ENCODE assay signal across 7 mouse cellular contexts in genomic region chr6:125271455-125272227, GRCm38 (mm10). TPM values are rescaled to one million over a fixed set of nuclear protein-coding genes. Genes with fewer than 3 reads are reported as not detected.
DNase-seq lines count a peak whose midpoint lies in the region; ATAC-seq and TF ChIP-seq lines count a peak whose summit lies in the region.

No protein-coding gene starts in this region.

- no peak for TF ChIP-seq POLR2A in kidney, adult 2 months (IDR thresholded peaks at IDR 0.05; ENCODE audit: low read depth, low read length)
- no peak for TF ChIP-seq POLR2A in spleen, adult 2 months (IDR thresholded peaks at IDR 0.05; ENCODE audit: low read depth, low read length)

- no peaks in the 10 kb centered on the region for H3K4me1 ChIP-seq in embryonic facial prominence, embryonic 12.5 days
- H3K4me1 ChIP-seq in kidney, adult 2 months (ENCODE audit: control insufficient read depth, insufficient read depth, low read length), result peaks cover 3% of the 10 kb centered on the region; the same call in 1 of the 2 replicates
- H3K4me1 ChIP-seq in limb, embryonic 12.5 days (replicated peaks), result no peaks in the 10 kb centered on the region; the same call in 1 of the 2 replicates
- peaks cover 6% of the 10 kb centered on the region; the same call in 1 of the 2 replicates for H3K4me1 ChIP-seq in midbrain, embryonic 15.5 days
- H3K4me1 ChIP-seq in spleen, adult 2 months (ENCODE audit: control insufficient read depth, insufficient read depth, insufficient read length), result peaks cover 2% of the 10 kb centered on the region; the same call in 1 of the 2 replicates

- WGBS in embryonic facial prominence, embryonic 12.5 days, result 17% methylated on average over 17 of the region's 17 CpGs
- WGBS in kidney, adult 2 months, result 9% methylated on average over 17 of the region's 17 CpGs
- WGBS in limb, embryonic 12.5 days, result 20% methylated on average over 17 of the region's 17 CpGs
- 20% methylated on average over 17 of the region's 17 CpGs for WGBS in midbrain, embryonic 15.5 days
- 8% methylated on average over 17 of the region's 17 CpGs for WGBS in spleen, adult 2 months

- peak; percentile 96; the same call in 1 of the 2 replicates for TF ChIP-seq CTCF in kidney, adult 2 months (conservative IDR thresholded peaks at IDR 0.05; ENCODE audit: insufficient read depth, insufficient read length, low read depth, low read length)
- TF ChIP-seq CTCF in spleen, adult 2 months (IDR thresholded peaks at IDR 0.05; ENCODE audit: extremely low read depth, insufficient read depth, insufficient read length, insufficient replicate concordance), result peak; percentile 92; the same call in 1 of the 2 replicates

- H3K4me2 ChIP-seq in embryonic facial prominence, embryonic 12.5 days (replicated peaks), result peak overlapping the region; percentile 44
- H3K4me2 ChIP-seq in limb, embryonic 12.5 days, result peak overlapping the region; percentile 42
- peak overlapping the region; percentile 34 for H3K4me2 ChIP-seq in midbrain, embryonic 15.5 days

- no peaks in the 10 kb centered on the region for H3K9me3 ChIP-seq in embryonic facial prominence, embryonic 12.5 days
- no peaks in the 10 kb centered on the region for H3K9me3 ChIP-seq in limb, embryonic 12.5 days
- no peaks in the 10 kb centered on the region for H3K9me3 ChIP-seq in midbrain, embryonic 15.5 days

- H3K36me3 ChIP-seq in embryonic facial prominence, embryonic 12.5 days, result no peaks in the 10 kb centered on the region
- H3K36me3 ChIP-seq in kidney, adult 2 months (ENCODE audit: control insufficient read depth, insufficient read depth, low read length), result no peaks in the 10 kb centered on the region
- H3K36me3 ChIP-seq in limb, embryonic 12.5 days, result no peaks in the 10 kb centered on the region
- no peaks in the 10 kb centered on the region for H3K36me3 ChIP-seq in midbrain, embryonic 15.5 days (replicated peaks)
- H3K36me3 ChIP-seq in spleen, adult 2 months (ENCODE audit: control insufficient read depth, insufficient read depth, low read length), result no peaks in the 10 kb centered on the region

- ATAC-seq in embryonic facial prominence, embryonic 12.5 days (ENCODE audit: insufficient number of reproducible peaks, insufficient read depth, low FRiP score, low TSS enrichment), result peak; percentile 74; the same call in 1 of the 2 replicates
- peak; percentile 76 for ATAC-seq in limb, embryonic 12.5 days (ENCODE audit: insufficient number of reproducible peaks, insufficient read depth, low FRiP score, low TSS enrichment, low read depth)
- peak; percentile 93 for ATAC-seq in midbrain, embryonic 15.5 days (replicated peaks)

- peak overlapping the region; percentile 14; the same call in 1 of the 2 replicates for H3K4me3 ChIP-seq in embryonic facial prominence, embryonic 12.5 days
- H3K4me3 ChIP-seq in kidney, adult 2 months (ENCODE audit: insufficient read depth, low read depth, low read length), result no peak overlapping the region
- no peak overlapping the region; the same call in 1 of the 2 replicates for H3K4me3 ChIP-seq in limb, embryonic 12.5 days (replicated peaks)
- 0 out of 2 replicates have a peak overlapping the region, but pooled peaks have one; percentile 7 for H3K4me3 ChIP-seq in midbrain, embryonic 15.5 days
- H3K4me3 ChIP-seq in spleen, adult 2 months (ENCODE audit: extremely low read depth, insufficient read depth, insufficient read length), result peak overlapping the region; percentile 24; the same call in 1 of the 2 replicates

- H3K27ac ChIP-seq in embryonic facial prominence, embryonic 12.5 days, result no peak overlapping the region
- H3K27ac ChIP-seq in kidney, adult 2 months (ENCODE audit: insufficient read depth, low read depth, low read length), result peak overlapping the region; percentile 12; the same call in 1 of the 2 replicates
- no peak overlapping the region for H3K27ac ChIP-seq in limb, embryonic 12.5 days
- no peak overlapping the region for H3K27ac ChIP-seq in midbrain, embryonic 15.5 days
- peak overlapping the region; percentile 96 for H3K27ac ChIP-seq in spleen, adult 2 months (ENCODE audit: insufficient read depth, low read length)

- peak; percentile 91 for DNase-seq in adrenal gland, postnatal 25 days
- DNase-seq in heart, adult 18-20 months, result peak; percentile 96 to 97
- DNase-seq in kidney, adult 2 months, result peak; percentile 98
- peak; percentile 82 for DNase-seq in spleen, adult 2 months (ENCODE audit: low read depth in 1 of 2, low spot score in 2 of 2)

- H3K27me3 ChIP-seq in embryonic facial prominence, embryonic 12.5 days, result peaks cover 5% of the 10 kb centered on the region; the same call in 1 of the 2 replicates
- no peaks in the 10 kb centered on the region for H3K27me3 ChIP-seq in kidney, adult 2 months (replicated peaks; ENCODE audit: control insufficient read depth, insufficient read depth, low read length)
- 0 out of 2 replicates have a peak, but pooled peaks cover 6% of the 10 kb centered on the region for H3K27me3 ChIP-seq in limb, embryonic 12.5 days
- no peaks in the 10 kb centered on the region for H3K27me3 ChIP-seq in midbrain, embryonic 15.5 days (replicated peaks)
- no peaks in the 10 kb centered on the region for H3K27me3 ChIP-seq in spleen, adult 2 months (ENCODE audit: control insufficient read depth, insufficient read depth, low read length)

- H3K9ac ChIP-seq in embryonic facial prominence, embryonic 12.5 days, result no peak overlapping the region
- peak overlapping the region; percentile 44; the same call in 1 of the 2 replicates for H3K9ac ChIP-seq in limb, embryonic 12.5 days (replicated peaks)
- H3K9ac ChIP-seq in midbrain, embryonic 15.5 days, result no peak overlapping the region

RNA-seq across cellular contexts. Expression of gene Tuba3a, which starts 14.2 kb away (rescaled TPM):
- not detected in 2 replicates for total RNA-seq in adrenal gland, postnatal 25 days (2021)
- 0.20 and 0.29 TPM in 2 replicates for polyA plus RNA-seq in embryonic facial prominence, embryonic 12.5 days (2016; fragmentation: Nextera tagmentation; extraction: Ambion mirVana)
- not detected for total RNA-seq in heart, adult 18-20 months (2021)
- polyA plus RNA-seq in kidney, adult 2 months (2012; rRNA removed), result 0.39 and 0.86 TPM in 2 replicates
- polyA plus RNA-seq in limb, embryonic 12.5 days (2016; fragmentation: Nextera tagmentation; extraction: Ambion mirVana), result 0.56 and 0.60 TPM in 2 replicates
- not detected in 2 replicates for polyA plus RNA-seq in midbrain, embryonic 15.5 days (2015; fragmentation: Nextera tagmentation; extraction: Ambion mirVana)
- not detected in 2 replicates for polyA plus RNA-seq in spleen, adult 2 months (2012; rRNA removed)

RNA-seq across cellular contexts. Expression of gene Cd27, which starts 34.8 kb away (rescaled TPM):
- total RNA-seq in adrenal gland, postnatal 25 days (2021), result 0.79 TPM in 1 of 2 replicates, not detected in the other
- 1.8 and 3.1 TPM in 2 replicates for polyA plus RNA-seq in embryonic facial prominence, embryonic 12.5 days (2016; fragmentation: Nextera tagmentation; extraction: Ambion mirVana)
- 1 to 10 TPM in 1 of 2 experiments, not detected in 1; 1.7 TPM for total RNA-seq in heart, adult 18-20 months (2021)
- 0.64 and 7.0 TPM in 2 replicates for polyA plus RNA-seq in kidney, adult 2 months (2012; rRNA removed)
- polyA plus RNA-seq in limb, embryonic 12.5 days (2016; fragmentation: Nextera tagmentation; extraction: Ambion mirVana), result 2.8 and 3.0 TPM in 2 replicates
- 1.4 and 2.3 TPM in 2 replicates for polyA plus RNA-seq in midbrain, embryonic 15.5 days (2015; fragmentation: Nextera tagmentation; extraction: Ambion mirVana)
- 87.3 and 98.7 TPM in 2 replicates for polyA plus RNA-seq in spleen, adult 2 months (2012; rRNA removed)

RNA-seq across cellular contexts. Expression of gene Tapbpl, which starts 40.0 kb away (rescaled TPM):
- 7.6 and 9.8 TPM in 2 replicates for total RNA-seq in adrenal gland, postnatal 25 days (2021)
- 2.2 and 2.5 TPM in 2 replicates for polyA plus RNA-seq in embryonic facial prominence, embryonic 12.5 days (2016; fragmentation: Nextera tagmentation; extraction: Ambion mirVana)
- 1 to 10 TPM; 5.7 to 6.1 TPM for total RNA-seq in heart, adult 18-20 months (2021)
- polyA plus RNA-seq in kidney, adult 2 months (2012; rRNA removed), result 16.0 and 16.4 TPM in 2 replicates
- polyA plus RNA-seq in limb, embryonic 12.5 days (2016; fragmentation: Nextera tagmentation; extraction: Ambion mirVana), result 2.0 and 2.8 TPM in 2 replicates
- 6.3 TPM in 2 replicates for polyA plus RNA-seq in midbrain, embryonic 15.5 days (2015; fragmentation: Nextera tagmentation; extraction: Ambion mirVana)
- 24.4 and 38.0 TPM in 2 replicates for polyA plus RNA-seq in spleen, adult 2 months (2012; rRNA removed)

RNA-seq across cellular contexts. Expression of gene Ltbr, which starts 42.0 kb away (rescaled TPM):
- total RNA-seq in adrenal gland, postnatal 25 days (2021), result 78.7 and 91.8 TPM in 2 replicates
- 27.2 and 28.2 TPM in 2 replicates for polyA plus RNA-seq in embryonic facial prominence, embryonic 12.5 days (2016; fragmentation: Nextera tagmentation; extraction: Ambion mirVana)
- 10 to 100 TPM; 25.0 to 28.7 TPM for total RNA-seq in heart, adult 18-20 months (2021)
- polyA plus RNA-seq in kidney, adult 2 months (2012; rRNA removed), result 97.1 and 116 TPM in 2 replicates
- polyA plus RNA-seq in limb, embryonic 12.5 days (2016; fragmentation: Nextera tagmentation; extraction: Ambion mirVana), result 37.3 and 38.6 TPM in 2 replicates
- 14.2 and 16.4 TPM in 2 replicates for polyA plus RNA-seq in midbrain, embryonic 15.5 days (2015; fragmentation: Nextera tagmentation; extraction: Ambion mirVana)
- 22.8 and 24.5 TPM in 2 replicates for polyA plus RNA-seq in spleen, adult 2 months (2012; rRNA removed)

RNA-seq across cellular contexts. Expression of gene Scnn1a, which starts 48.8 kb away (rescaled TPM):
- total RNA-seq in adrenal gland, postnatal 25 days (2021), result 1.6 and 1.9 TPM in 2 replicates
- polyA plus RNA-seq in embryonic facial prominence, embryonic 12.5 days (2016; fragmentation: Nextera tagmentation; extraction: Ambion mirVana), result 0.52 and 1.1 TPM in 2 replicates
- 1 to 10 TPM in 1 of 2 experiments, under 1 TPM in 1; 0.47 to 1.3 TPM for total RNA-seq in heart, adult 18-20 months (2021)
- 83.5 and 89.5 TPM in 2 replicates for polyA plus RNA-seq in kidney, adult 2 months (2012; rRNA removed)
- 1.0 and 1.3 TPM in 2 replicates for polyA plus RNA-seq in limb, embryonic 12.5 days (2016; fragmentation: Nextera tagmentation; extraction: Ambion mirVana)
- polyA plus RNA-seq in midbrain, embryonic 15.5 days (2015; fragmentation: Nextera tagmentation; extraction: Ambion mirVana), result 0.70 and 0.72 TPM in 2 replicates
- 1.5 and 2.1 TPM in 2 replicates for polyA plus RNA-seq in spleen, adult 2 months (2012; rRNA removed)

Comparison
In these comparisons a context has a peak if more than half of its experiments do, and no peak if none do; other contexts are left out.
1. H3K27ac ChIP-seq: peak in kidney, adult 2 months (single experiment) and spleen, adult 2 months (single experiment); none in embryonic facial prominence, embryonic 12.5 days (single experiment), limb, embryonic 12.5 days (single experiment) and midbrain, embryonic 15.5 days (single experiment).
2. H3K4me3 ChIP-seq: peak in embryonic facial prominence, embryonic 12.5 days (single experiment), midbrain, embryonic 15.5 days (single experiment) and spleen, adult 2 months (single experiment); none in kidney, adult 2 months (single experiment) and limb, embryonic 12.5 days (single experiment).
3. RNA of gene Cd27, which starts 34.8 kb away (polyA plus RNA-seq): 87.3 to 98.7 TPM in spleen, adult 2 months; 0.64 to 7.0 TPM in kidney, adult 2 months, 2.8 to 3.0 TPM in limb, embryonic 12.5 days, 1.4 to 2.3 TPM in midbrain, embryonic 15.5 days and 1.8 to 3.1 TPM in embryonic facial prominence, embryonic 12.5 days; every median in the first group is over 10 times any median in the second.
4. Peak in every context shown above with its lines, with median percentiles within 50 percentile points of each other: DNase-seq, ATAC-seq and H3K4me2 ChIP-seq.